Mouse (Mus musculus) heart, adult 2 months (tissue): ENCODE data around the gene Cyp2b10. TPM values are rescaled to one million over a fixed set of nuclear protein-coding genes. Genes with fewer than 3 reads are reported as not detected.
"Not testable (repeated sequence)": the region's sequence is repeated elsewhere in the genome, so short reads cannot be mapped to it uniquely, and the experiment has no call there.

Source experiments
- DNase-seq, 2 experiments: peaks; one replicate each; pipeline ENCODE4 v3.0.0; 2021
- H3K27ac ChIP-seq: fragments of 200-600 bp; 2 replicates; pipeline ENCODE4 v1.8.1; 2022
- H3K27me3 ChIP-seq: fragments of 200-500 bp; 2 replicates; pipeline ENCODE4 v1.6.1; 2012; ENCODE audit warnings: mild to moderate bottlenecking, low read length, inconsistent platforms, mixed read lengths; ENCODE audit not compliant: control insufficient read depth, insufficient read depth
- H3K36me3 ChIP-seq: fragments of 200-500 bp; 2 replicates; pipeline ENCODE4 v1.6.1; 2012; ENCODE audit warnings: low read length, inconsistent platforms; ENCODE audit not compliant: control insufficient read depth, insufficient read depth
- H3K4me1 ChIP-seq: fragments of 200-500 bp; 2 replicates; pipeline ENCODE4 v1.6.1; 2011; ENCODE audit warnings: low read length; ENCODE audit not compliant: control insufficient read depth, insufficient read depth
- H3K4me3 ChIP-seq: fragments of 200-600 bp; 2 replicates; pipeline ENCODE4 v1.8.1; 2022
- H3K79me2 ChIP-seq: fragments of 200-500 bp; replicated peaks from 2 replicates; pipeline ENCODE4 v1.6.1; 2012; ENCODE audit warnings: mild to moderate bottlenecking, inconsistent platforms, low read length, moderate library complexity, mixed read lengths; ENCODE audit not compliant: control insufficient read depth, insufficient read depth
- H3K9ac ChIP-seq: fragments of 200-500 bp; 2 replicates; pipeline ENCODE4 v1.6.1; 2012; ENCODE audit warnings: low read depth, mild to moderate bottlenecking, control low read depth, inconsistent platforms, low read length, mixed read lengths
- CTCF ChIP-seq: fragments of 200-600 bp; IDR thresholded peaks from 2 replicates; pipeline ENCODE4 v1.8.1; 2022; ENCODE audit warnings: antibody characterized with exemption, mild to moderate bottlenecking, moderate library complexity
- EP300 ChIP-seq: fragments of 200-500 bp; IDR thresholded peaks from 2 replicates; pipeline ENCODE4 v1.6.1; 2011; ENCODE audit warnings: low read depth, low read length, control low read depth; ENCODE audit not compliant: insufficient read depth
- POLR2A ChIP-seq: fragments of 200-500 bp; IDR thresholded peaks from 2 replicates; pipeline ENCODE4 v1.6.1; 2011; ENCODE audit warnings: mild to moderate bottlenecking, low read depth, low read length, control low read depth; ENCODE audit not compliant: insufficient read depth
- WGBS: fragments of 180-500 bp; shearing (Covaris S2); methylation state at CpG from one replicate; pipeline ENCODE4 v1.1.7; 2018; 5-methylcytosine and 5-hydroxymethylcytosine counted together
- intact Hi-C: fragments of 180-260 bp; cut with DNase I; formaldehyde crosslinking; loops from one replicate; pipeline ENCODE4 v1.15.1; 2025
- polyA plus RNA-seq: library from polyadenylated mRNA; depleted of rRNA; stranded (reverse); fragments of >200 nt; gene quantifications from 2 replicates; pipeline ENCODE4 v1.2.3, GENCODE M21; 2012
- total RNA-seq, 2 experiments: library from RNA; stranded (reverse); gene quantifications; 2 replicates each; pipeline ENCODE4 v1.2.3; 2021

The Cyp2b10 gene
- total and polyA plus RNA-seq, 3 experiments, result 1.3 to 3.1 (median 1.8) TPM

- Histone ChIP-seq H3K9ac (no peak overlapping the region), H3K27ac (no peak overlapping the region), H3K4me1 (no peaks in the 10 kb centered on the region), H3K79me2 (no peaks in the 10 kb centered on the region), H3K27me3 (no peaks in the 10 kb centered on the region), H3K4me3 (no peak overlapping the region), H3K36me3 (no peaks in the 10 kb centered on the region)
- intact Hi-C loops, result no loop called here
- no peak for TF ChIP-seq EP300
- no peak for TF ChIP-seq CTCF
- TF ChIP-seq POLR2A, result no peak
- DNase-seq, result no peak
- 42% methylated on average over 2 of the region's 2 CpGs for WGBS
These were observed 35.1 kb upstream of the Cyp2b10 start for GRCm38 (mm10) chr7:25862365-25862764.

- no peaks in the 10 kb centered on the region for H3K36me3 ChIP-seq
- 47% methylated on average over 3 of the region's 3 CpGs for WGBS
- H3K79me2 ChIP-seq, result no peaks in the 10 kb centered on the region
- no peaks in the 10 kb centered on the region for H3K27me3 ChIP-seq
- H3K4me3 ChIP-seq, result no peak overlapping the region
- no peak overlapping the region for H3K9ac ChIP-seq
- H3K4me1 ChIP-seq, result no peaks in the 10 kb centered on the region
- H3K27ac ChIP-seq, result no peak overlapping the region
- TF ChIP-seq EP300 (no peak), CTCF (no peak), POLR2A (no peak)
- intact Hi-C loops, result no loop called here
- DNase-seq, result peak in 1 of 2 experiments; percentile 11
These were observed 33.7 kb upstream of the Cyp2b10 start for GRCm38 (mm10) chr7:25863756-25864155.

- WGBS, result 18% methylated on average over 5 of the region's 5 CpGs
- Histone ChIP-seq H3K79me2 (no peaks in the 10 kb centered on the region), H3K4me3 (no peak overlapping the region), H3K36me3 (no peaks in the 10 kb centered on the region), H3K27me3 (no peaks in the 10 kb centered on the region), H3K27ac (no peak overlapping the region), H3K4me1 (no peaks in the 10 kb centered on the region), H3K9ac (no peak overlapping the region)
- no peak for DNase-seq
- intact Hi-C loops, result no loop called here
- TF ChIP-seq CTCF (no peak), EP300 (no peak), POLR2A (no peak)
These were observed 32.6 kb upstream of the Cyp2b10 start for GRCm38 (mm10) chr7:25864861-25865260.

DNA sequence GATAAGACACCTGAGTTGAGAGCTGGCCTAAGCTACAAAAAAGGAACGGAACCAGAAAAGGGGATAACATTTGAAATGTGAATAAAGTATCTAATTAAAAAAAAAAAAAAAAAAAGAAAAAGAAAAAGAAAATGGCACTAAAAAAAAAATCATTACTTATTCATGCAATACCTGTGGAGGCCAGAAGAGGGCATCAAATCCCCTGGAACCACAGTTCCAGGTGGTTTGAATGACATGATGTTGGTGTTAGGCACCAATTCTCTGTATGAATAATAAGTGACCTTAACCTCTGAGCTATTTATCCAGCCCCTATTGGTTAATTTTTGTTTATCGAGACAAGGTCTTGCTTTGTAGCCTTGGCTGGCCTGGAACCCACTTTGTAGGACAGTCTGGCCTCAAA is 27.6 kb upstream of the Cyp2b10 start:
- Histone ChIP-seq H3K9ac (no peak overlapping the region), H3K27ac (no peak overlapping the region), H3K4me1 (no peaks in the 10 kb centered on the region), H3K79me2 (no peaks in the 10 kb centered on the region), H3K4me3 (no peak overlapping the region), H3K36me3 (no peaks in the 10 kb centered on the region), H3K27me3 (no peaks in the 10 kb centered on the region)
- DNase-seq, result no peak
- intact Hi-C loops, result no loop called here
- TF ChIP-seq EP300 (no peak), POLR2A (no peak), CTCF (peak; percentile 58)
- WGBS, result 65% methylated on average over 2 of the region's 2 CpGs

GRCm38 (mm10) chr7:25872624-25873023 is 24.8 kb upstream of the Cyp2b10 start:
- intact Hi-C loops, result no loop called here
- Histone ChIP-seq H3K27ac (no peak overlapping the region), H3K4me1 (no peaks in the 10 kb centered on the region), H3K9ac (no peak overlapping the region), H3K27me3 (no peaks in the 10 kb centered on the region), H3K79me2 (no peaks in the 10 kb centered on the region), H3K36me3 (no peaks in the 10 kb centered on the region), H3K4me3 (no peak overlapping the region)
- no peak for DNase-seq
- TF ChIP-seq POLR2A (no peak), EP300 (no peak), CTCF (no peak)

DNA sequence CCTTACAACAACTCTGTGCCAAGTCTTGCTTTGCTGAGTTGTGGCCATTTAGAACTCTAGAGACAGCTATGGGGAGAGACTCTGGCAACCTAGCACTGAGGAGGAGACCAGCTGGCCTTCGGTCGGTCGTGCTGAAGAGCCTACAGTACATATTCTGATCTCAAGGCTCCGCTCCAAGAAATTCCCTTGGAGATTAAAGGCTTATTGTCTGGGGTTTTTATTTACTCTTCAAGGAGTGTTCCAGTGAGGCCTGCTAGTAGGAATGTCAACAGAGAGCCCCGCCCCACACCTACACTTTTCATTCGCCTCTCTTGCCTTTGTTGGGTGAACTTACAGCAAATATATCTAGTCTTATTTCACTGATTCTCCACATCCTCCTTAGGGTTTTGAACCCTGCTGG is 18.7 kb upstream of the Cyp2b10 start:
- 53% methylated on average over 6 of the region's 6 CpGs for WGBS
- no peaks in the 10 kb centered on the region for H3K79me2 ChIP-seq
- no peak overlapping the region for H3K27ac ChIP-seq
- no peaks in the 10 kb centered on the region for H3K27me3 ChIP-seq
- TF ChIP-seq CTCF, result no peak
- TF ChIP-seq POLR2A, result no peak
- no peak for TF ChIP-seq EP300
- no peaks in the 10 kb centered on the region for H3K36me3 ChIP-seq
- intact Hi-C loops, result no loop called here
- DNase-seq, result no peak
- no peaks in the 10 kb centered on the region for H3K4me1 ChIP-seq
- H3K4me3 ChIP-seq, result no peak overlapping the region
- no peak overlapping the region for H3K9ac ChIP-seq

DNA sequence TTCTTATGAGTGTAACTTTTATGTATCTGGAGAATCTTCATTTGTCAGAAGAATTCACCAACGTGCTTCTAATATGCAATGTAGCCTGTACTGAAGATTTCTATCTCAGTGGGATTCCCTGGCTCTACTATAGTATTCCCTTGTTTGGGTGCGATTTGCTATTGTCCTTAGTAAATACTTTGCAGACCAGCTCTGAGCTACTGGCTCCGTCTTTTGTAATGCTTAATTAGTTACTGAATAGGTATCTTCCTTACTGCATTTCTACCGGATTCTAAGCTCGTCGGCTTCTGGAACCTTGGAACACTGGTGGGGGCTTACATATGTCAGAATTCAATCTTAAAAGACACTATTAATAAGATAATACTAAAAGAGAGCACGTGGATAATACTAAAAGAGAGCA is 16.7 kb upstream of the Cyp2b10 start:
- H3K36me3 ChIP-seq, H3K9ac ChIP-seq, H3K4me1 ChIP-seq, H3K79me2 ChIP-seq, H3K4me3 ChIP-seq, H3K27me3 ChIP-seq, DNase-seq, H3K27ac ChIP-seq, intact Hi-C loops: not testable (repeated sequence)
- 22% methylated on average over 7 of the region's 7 CpGs for WGBS
